Mouse (Mus musculus) liver, embryonic 15.5 days (tissue): Measurements from ENCODE around the gene Nomo1. TPM values are rescaled to one million over a fixed set of nuclear protein-coding genes. Genes with fewer than 3 reads are reported as not detected.

Source experiments
- ATAC-seq: fragments of 200-750 bp; cut with Nextera tagmentation; 2 replicates; pipeline ENCODE4 v1.8.0; 2017; ENCODE audit warnings: moderate number of reproducible peaks, mild to moderate bottlenecking, moderate library complexity; ENCODE audit not compliant: insufficient read depth
- H3K27ac ChIP-seq: fragments of 300-500 bp; sonication (generic); replicated peaks from 2 replicates; pipeline ENCODE4 v1.5.1; 2015; ENCODE audit warnings: mild to moderate bottlenecking, inconsistent platforms
- H3K27me3 ChIP-seq: fragments of 300-500 bp; sonication (generic); 2 replicates; pipeline ENCODE4 v1.6.1; 2015; ENCODE audit warnings: mild to moderate bottlenecking, inconsistent platforms
- H3K36me3 ChIP-seq: fragments of 300-500 bp; sonication (generic); replicated peaks from 2 replicates; pipeline ENCODE4 v1.6.1; 2015; ENCODE audit warnings: moderate library complexity, mild to moderate bottlenecking, inconsistent platforms
- H3K4me1 ChIP-seq: fragments of 300-500 bp; sonication (generic); replicated peaks from 2 replicates; pipeline ENCODE4 v1.6.1; 2015; ENCODE audit warnings: inconsistent platforms
- H3K4me2 ChIP-seq: fragments of 300-500 bp; sonication (generic); 2 replicates; pipeline ENCODE4 v1.6.1; 2015; ENCODE audit warnings: moderate library complexity, mild to moderate bottlenecking, inconsistent platforms
- H3K4me3 ChIP-seq: fragments of 300-500 bp; sonication (generic); replicated peaks from 2 replicates; pipeline ENCODE4 v1.5.1; 2015; ENCODE audit warnings: mild to moderate bottlenecking, inconsistent platforms
- H3K9ac ChIP-seq: fragments of 300-500 bp; sonication (generic); 2 replicates; pipeline ENCODE4 v1.6.1; 2015; ENCODE audit warnings: moderate library complexity, mild to moderate bottlenecking, inconsistent platforms
- H3K9me3 ChIP-seq: fragments of 300-500 bp; sonication (generic); replicated peaks from 2 replicates; pipeline ENCODE4 v1.6.1; 2016; ENCODE audit warnings: inconsistent platforms
- WGBS: fragments of 180-500 bp; shearing (Covaris S2); methylation state at CpG from one replicate; pipeline ENCODE4 v1.1.7; 2015; ENCODE audit warnings: mixed read lengths; ENCODE audit not compliant: insufficient replicate concordance; 5-methylcytosine and 5-hydroxymethylcytosine counted together
- polyA plus RNA-seq: library from polyadenylated mRNA; unstranded; fragments of >200 nt; fragmentation: Nextera tagmentation; extraction: Ambion mirVana; gene quantifications from 2 replicates; pipeline ENCODE4 v1.2.1, GENCODE M21; 2015

The Nomo1 gene
- polyA plus RNA-seq, 1 experiment from 2014 or later: 22.5 TPM

GRCm38 (mm10) chr7:46077675-46078074 lies 44.2 kb downstream of the Nomo1 start:
- no peak for ATAC-seq
- Histone ChIP-seq H3K9me3 (no peaks in the 10 kb centered on the region), H3K4me1 (no peaks in the 10 kb centered on the region), H3K9ac (no peak overlapping the region), H3K36me3 (peaks cover 79% of the 10 kb centered on the region), H3K4me2 (no peak overlapping the region), H3K27me3 (no peaks in the 10 kb centered on the region), H3K4me3 (no peak overlapping the region), H3K27ac (no peak overlapping the region)
- WGBS: 75% methylated on average over 12 of the region's 12 CpGs

- Histone ChIP-seq H3K27ac (no peak overlapping the region), H3K4me3 (no peak overlapping the region), H3K4me1 (peaks cover 8% of the 10 kb centered on the region), H3K36me3 (peaks cover 53% of the 10 kb centered on the region), H3K27me3 (no peaks in the 10 kb centered on the region), H3K4me2 (no peak overlapping the region), H3K9ac (no peak overlapping the region), H3K9me3 (no peaks in the 10 kb centered on the region)
- WGBS: 70% methylated on average over 10 of the region's 10 CpGs
- no peak for ATAC-seq
Measured at GRCm38 (mm10) chr7:46084024-46084423, 50.5 kb downstream of the Nomo1 start.

GRCm38 (mm10) chr7:46084839-46085513 lies 51.5 kb downstream of the Nomo1 start:
- no peak for ATAC-seq
- peaks cover 45% of the 10 kb centered on the region for H3K36me3 ChIP-seq
- WGBS: 56% methylated on average over 16 of the region's 16 CpGs
- no peaks in the 10 kb centered on the region for H3K9me3 ChIP-seq
- peaks cover 8% of the 10 kb centered on the region for H3K4me1 ChIP-seq
- no peak overlapping the region for H3K27ac ChIP-seq
- no peaks in the 10 kb centered on the region for H3K27me3 ChIP-seq
- no peak overlapping the region for H3K9ac ChIP-seq
- no peak overlapping the region for H3K4me2 ChIP-seq
- H3K4me3 ChIP-seq: no peak overlapping the region

- 61% methylated on average over 6 of the region's 6 CpGs for WGBS
- peaks cover 8% of the 10 kb centered on the region for H3K4me1 ChIP-seq
- no peaks in the 10 kb centered on the region; the same call in 1 of the 2 replicates for H3K27me3 ChIP-seq
- no peak for ATAC-seq
- H3K27ac ChIP-seq: no peak overlapping the region
- no peaks in the 10 kb centered on the region for H3K9me3 ChIP-seq
- H3K4me3 ChIP-seq: no peak overlapping the region
- H3K4me2 ChIP-seq: no peak overlapping the region
- H3K9ac ChIP-seq: no peak overlapping the region
- peaks cover 31% of the 10 kb centered on the region for H3K36me3 ChIP-seq
Measured at GRCm38 (mm10) chr7:46086378-46086777, 52.9 kb downstream of the Nomo1 start.

- peaks cover 8% of the 10 kb centered on the region for H3K4me1 ChIP-seq
- H3K9ac ChIP-seq: no peak overlapping the region
- no peak overlapping the region for H3K27ac ChIP-seq
- H3K4me2 ChIP-seq: no peak overlapping the region
- H3K27me3 ChIP-seq: peaks cover 6% of the 10 kb centered on the region
- no peak for ATAC-seq
- 35% methylated on average over 6 of the region's 6 CpGs for WGBS
- no peak overlapping the region for H3K4me3 ChIP-seq
- no peaks in the 10 kb centered on the region for H3K9me3 ChIP-seq
- H3K36me3 ChIP-seq: peaks cover 12% of the 10 kb centered on the region
Measured at GRCm38 (mm10) chr7:46088241-46088640, 54.7 kb downstream of the Nomo1 start.

GRCm38 (mm10) chr7:46092803-46093202 lies 59.3 kb downstream of the Nomo1 start:
- Histone ChIP-seq H3K36me3 (no peaks in the 10 kb centered on the region), H3K27me3 (peaks cover 29% of the 10 kb centered on the region), H3K4me3 (no peak overlapping the region), H3K9me3 (no peaks in the 10 kb centered on the region), H3K4me2 (no peak overlapping the region), H3K9ac (no peak overlapping the region), H3K4me1 (no peaks in the 10 kb centered on the region), H3K27ac (no peak overlapping the region)
- ATAC-seq: no peak
- WGBS: 46% methylated on average over 8 of the region's 8 CpGs

GRCm38 (mm10) chr7:46096136-46096535 lies 62.6 kb downstream of the Nomo1 start:
- Histone ChIP-seq H3K4me2 (no peak overlapping the region), H3K4me3 (no peak overlapping the region), H3K27ac (no peak overlapping the region), H3K27me3 (peaks cover 55% of the 10 kb centered on the region), H3K9ac (no peak overlapping the region), H3K4me1 (peaks cover 6% of the 10 kb centered on the region), H3K9me3 (no peaks in the 10 kb centered on the region), H3K36me3 (no peaks in the 10 kb centered on the region)
- WGBS: 5% methylated on average over 4 of the region's 4 CpGs
- ATAC-seq: no peak

GRCm38 (mm10) chr7:46097319-46097783 lies 63.9 kb downstream of the Nomo1 start:
- WGBS: 43% methylated on average over 4 of the region's 4 CpGs
- no peak overlapping the region for H3K9ac ChIP-seq

GRCm38 (mm10) chr7:46098221-46098918 lies 64.9 kb downstream of the Nomo1 start:
- Histone ChIP-seq H3K9me3 (no peaks in the 10 kb centered on the region), H3K9ac (no peak overlapping the region), H3K27me3 (peaks cover 48% of the 10 kb centered on the region), H3K27ac (no peak overlapping the region), H3K4me2 (no peak overlapping the region), H3K4me3 (no peak overlapping the region), H3K4me1 (peaks cover 6% of the 10 kb centered on the region), H3K36me3 (no peaks in the 10 kb centered on the region)
- no peak for ATAC-seq
- 65% methylated on average over 19 of the region's 19 CpGs for WGBS

More at GRCm38 (mm10) chr7:46097319-46097783, 63.9 kb downstream of the Nomo1 start:
- H3K27ac ChIP-seq: no peak overlapping the region
- H3K9me3 ChIP-seq: no peaks in the 10 kb centered on the region
- ATAC-seq: no peak
- H3K4me3 ChIP-seq: no peak overlapping the region
- no peaks in the 10 kb centered on the region for H3K36me3 ChIP-seq
- H3K27me3 ChIP-seq: peaks cover 55% of the 10 kb centered on the region
- peaks cover 6% of the 10 kb centered on the region for H3K4me1 ChIP-seq
- no peak overlapping the region for H3K4me2 ChIP-seq

- Histone ChIP-seq H3K4me3 (no peak overlapping the region), H3K9me3 (no peaks in the 10 kb centered on the region), H3K27me3 (peaks cover 44% of the 10 kb centered on the region), H3K27ac (no peak overlapping the region), H3K9ac (no peak overlapping the region), H3K4me2 (no peak overlapping the region), H3K4me1 (peaks cover 6% of the 10 kb centered on the region), H3K36me3 (no peaks in the 10 kb centered on the region)
- ATAC-seq: no peak
- WGBS: 75% methylated on average over 19 of the region's 19 CpGs
Measured at GRCm38 (mm10) chr7:46098919-46099286, 65.4 kb downstream of the Nomo1 start.

- H3K27ac ChIP-seq: no peak overlapping the region
- WGBS: 45% methylated on average over 13 of the region's 13 CpGs
- no peak overlapping the region for H3K9ac ChIP-seq
- H3K4me1 ChIP-seq: peaks cover 6% of the 10 kb centered on the region
- peaks cover 38% of the 10 kb centered on the region for H3K27me3 ChIP-seq
- H3K4me2 ChIP-seq: no peak overlapping the region
- no peak for ATAC-seq
- H3K4me3 ChIP-seq: no peak overlapping the region
- H3K9me3 ChIP-seq: no peaks in the 10 kb centered on the region
- no peaks in the 10 kb centered on the region for H3K36me3 ChIP-seq
Measured at GRCm38 (mm10) chr7:46099682-46100081, 66.2 kb downstream of the Nomo1 start.
